Mouse (Mus musculus) intestine, embryonic 14.5 days (tissue): Measurements from ENCODE around the gene Timp3. TPM values are rescaled to one million over a fixed set of nuclear protein-coding genes. Genes with fewer than 3 reads are reported as not detected.

Source experiments
- ATAC-seq: fragments of 200-750 bp; cut with Nextera tagmentation; replicated peaks from 2 replicates; pipeline ENCODE4 v1.8.0; 2017; ENCODE audit warnings: low read depth, moderate number of reproducible peaks, moderate TSS enrichment, moderate library complexity; ENCODE audit not compliant: low FRiP score, low TSS enrichment
- DNase-seq: peaks from one replicate; pipeline ENCODE4 v3.0.0-alpha.2; 2018; ENCODE audit warnings: low spot score
- H3K27ac ChIP-seq: fragments of 300-500 bp; sonication (generic); 2 replicates; pipeline ENCODE4 v1.5.1; 2014; ENCODE audit warnings: low read depth, mild to moderate bottlenecking, control low read depth
- H3K27me3 ChIP-seq: fragments of 300-500 bp; sonication (generic); replicated peaks from 2 replicates; pipeline ENCODE4 v1.6.1; 2014; ENCODE audit warnings: low read length, control low read depth; ENCODE audit not compliant: control insufficient read depth, insufficient read depth
- H3K36me3 ChIP-seq: fragments of 300-500 bp; sonication (generic); 2 replicates; pipeline ENCODE4 v1.6.1; 2014; ENCODE audit warnings: low read length, control low read depth; ENCODE audit not compliant: control insufficient read depth, insufficient read depth
- H3K4me1 ChIP-seq: fragments of 300-500 bp; sonication (generic); replicated peaks from 2 replicates; pipeline ENCODE4 v1.6.1; 2014; ENCODE audit warnings: low read length, control low read depth, mixed read lengths; ENCODE audit not compliant: control insufficient read depth, insufficient read depth
- H3K4me2 ChIP-seq: fragments of 300-500 bp; sonication (generic); 2 replicates; pipeline ENCODE4 v1.6.1; 2014; ENCODE audit warnings: low read length
- H3K4me3 ChIP-seq: fragments of 300-500 bp; sonication (generic); 2 replicates; pipeline ENCODE4 v1.5.1; 2014; ENCODE audit warnings: low read depth, low read length, control low read depth, mixed read lengths
- H3K9ac ChIP-seq: fragments of 300-500 bp; sonication (generic); 2 replicates; pipeline ENCODE4 v1.6.1; 2014; ENCODE audit warnings: mild to moderate bottlenecking, low read length
- H3K9me3 ChIP-seq: fragments of 300-500 bp; sonication (generic); 2 replicates; pipeline ENCODE4 v1.6.1; 2016; ENCODE audit warnings: low read length, control low read depth; ENCODE audit not compliant: control insufficient read depth
- WGBS: fragments of 180-500 bp; shearing (Covaris S2); extraction: QIAGEN DNeasy Blood & Tissue Kit; methylation state at CpG from one replicate; pipeline ENCODE4 v1.1.7; 2014; 5-methylcytosine and 5-hydroxymethylcytosine counted together
- polyA plus RNA-seq: library from polyadenylated mRNA; unstranded; fragments of >200 nt; fragmentation: Nextera tagmentation; extraction: Ambion mirVana; gene quantifications from 2 replicates; pipeline ENCODE4 v1.2.1, GENCODE M21; 2014

Gene Timp3
- polyA plus RNA-seq, 1 experiment from 2014 or later: 58.4 TPM

- Histone ChIP-seq H3K4me2 (no peak overlapping the region), H3K4me1 (peaks cover 10% of the 10 kb centered on the region), H3K9me3 (no peaks in the 10 kb centered on the region), H3K27ac (0 out of 2 replicates have a peak overlapping the region, but pooled peaks have one; percentile 3), H3K9ac (no peak overlapping the region), H3K36me3 (no peaks in the 10 kb centered on the region), H3K27me3 (no peaks in the 10 kb centered on the region), H3K4me3 (no peak overlapping the region)
- WGBS: 19% methylated on average over 2 of the region's 2 CpGs
- DNase-seq (no peak), ATAC-seq (peak; percentile 80)
These were observed 81.7 kb downstream of the Timp3 start for GRCm38 (mm10) chr10:86381922-86382260.

DNA sequence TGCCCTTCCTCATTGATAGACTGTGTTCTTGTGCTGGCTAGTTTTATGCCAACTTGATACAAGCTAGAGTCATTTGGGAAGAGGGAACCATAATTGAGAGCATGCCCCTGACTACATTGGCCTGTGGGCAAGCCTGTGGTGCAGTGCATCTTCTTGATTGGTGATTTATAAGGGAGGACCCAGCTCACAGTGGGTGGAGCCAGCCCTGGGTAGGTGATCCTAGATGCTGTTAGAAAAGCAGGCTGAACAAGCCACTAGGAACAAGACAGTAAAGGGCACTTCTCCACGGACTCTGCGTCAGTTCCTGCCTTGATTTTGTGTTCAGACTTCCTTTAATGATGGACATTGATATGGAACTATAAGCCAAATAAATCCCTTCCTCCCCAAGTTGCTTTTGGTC, 84.5 kb downstream of the Timp3 start:
- Histone ChIP-seq H3K27me3 (no peaks in the 10 kb centered on the region), H3K36me3 (no peaks in the 10 kb centered on the region), H3K4me1 (peaks cover 21% of the 10 kb centered on the region), H3K27ac (no peak overlapping the region), H3K4me3 (no peak overlapping the region), H3K4me2 (no peak overlapping the region), H3K9ac (no peak overlapping the region), H3K9me3 (no peaks in the 10 kb centered on the region)
- 96% methylated on average over 2 of the region's 2 CpGs for WGBS
- ATAC-seq (no peak), DNase-seq (no peak)

- no peak overlapping the region for H3K4me2 ChIP-seq
- no peaks in the 10 kb centered on the region for H3K27me3 ChIP-seq
- WGBS: 93% methylated on average over 4 of the region's 4 CpGs
- H3K36me3 ChIP-seq: no peaks in the 10 kb centered on the region
- no peaks in the 10 kb centered on the region for H3K9me3 ChIP-seq
- peaks cover 19% of the 10 kb centered on the region for H3K4me1 ChIP-seq
- ATAC-seq (no peak), DNase-seq (no peak)
- H3K9ac ChIP-seq: no peak overlapping the region
- no peak overlapping the region for H3K4me3 ChIP-seq
- H3K27ac ChIP-seq: no peak overlapping the region
These were observed 85.5 kb downstream of the Timp3 start for GRCm38 (mm10) chr10:86385656-86386055.

- DNase-seq (no peak), ATAC-seq (no peak)
- WGBS: 52% methylated on average over 4 of the region's 4 CpGs
- Histone ChIP-seq H3K4me1 (peaks cover 14% of the 10 kb centered on the region; the same call in 1 of the 2 replicates), H3K9ac (no peak overlapping the region), H3K27ac (no peak overlapping the region), H3K27me3 (no peaks in the 10 kb centered on the region), H3K4me2 (no peak overlapping the region), H3K4me3 (no peak overlapping the region), H3K9me3 (no peaks in the 10 kb centered on the region), H3K36me3 (no peaks in the 10 kb centered on the region)
These were observed 86.1 kb downstream of the Timp3 start for GRCm38 (mm10) chr10:86386232-86386631.

DNA sequence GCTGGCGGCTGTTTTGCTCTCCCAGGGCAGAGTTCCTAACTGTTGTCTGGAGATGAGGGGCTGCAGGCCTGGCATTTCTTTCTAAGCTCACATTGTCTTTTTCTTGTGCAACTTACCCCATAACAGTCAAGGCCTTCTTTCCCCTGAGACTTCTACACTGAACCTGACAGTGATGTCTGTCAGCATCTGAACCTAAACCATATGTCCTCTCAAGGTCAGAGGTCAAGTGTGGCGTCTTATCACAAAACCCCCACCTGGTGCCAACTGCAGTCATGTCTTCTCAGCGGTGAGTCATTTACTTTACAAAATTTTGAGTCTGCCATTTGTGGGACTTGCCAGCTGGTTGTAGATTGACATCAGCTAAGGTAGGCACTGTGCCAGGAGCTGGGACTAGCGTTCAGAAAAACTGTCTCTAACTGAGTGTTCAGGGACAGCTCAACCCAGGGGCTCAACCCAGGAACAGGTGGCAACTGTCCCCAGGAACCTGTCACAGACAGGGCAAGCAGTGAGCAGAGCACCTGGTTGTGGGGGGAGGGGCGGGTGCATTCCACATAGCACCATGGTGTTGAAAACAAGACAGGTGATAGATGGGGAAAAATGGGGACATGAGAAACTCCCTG, 87.8 kb downstream of the Timp3 start:
- peaks cover 14% of the 10 kb centered on the region; the same call in 1 of the 2 replicates for H3K4me1 ChIP-seq
- H3K9ac ChIP-seq: no peak overlapping the region
- H3K4me2 ChIP-seq: no peak overlapping the region
- H3K9me3 ChIP-seq: no peaks in the 10 kb centered on the region
- ATAC-seq (no peak), DNase-seq (no peak)
- H3K4me3 ChIP-seq: no peak overlapping the region
- WGBS: 72% methylated on average over 5 of the region's 5 CpGs
- H3K27me3 ChIP-seq: no peaks in the 10 kb centered on the region
- no peaks in the 10 kb centered on the region for H3K36me3 ChIP-seq
- no peak overlapping the region for H3K27ac ChIP-seq

- 82% methylated on average over 6 of the region's 6 CpGs for WGBS
- peaks cover 14% of the 10 kb centered on the region; the same call in 1 of the 2 replicates for H3K4me1 ChIP-seq
- H3K4me3 ChIP-seq: no peak overlapping the region
- H3K9ac ChIP-seq: no peak overlapping the region
- ATAC-seq (no peak), DNase-seq (no peak)
- no peak overlapping the region for H3K27ac ChIP-seq
- no peaks in the 10 kb centered on the region for H3K27me3 ChIP-seq
- no peak overlapping the region for H3K4me2 ChIP-seq
- no peaks in the 10 kb centered on the region for H3K9me3 ChIP-seq
- no peaks in the 10 kb centered on the region for H3K36me3 ChIP-seq
These were observed 88.6 kb downstream of the Timp3 start for GRCm38 (mm10) chr10:86388803-86389202.

GRCm38 (mm10) chr10:86389357-86389756, 89.2 kb downstream of the Timp3 start:
- Histone ChIP-seq H3K4me3 (no peak overlapping the region), H3K4me1 (peaks cover 14% of the 10 kb centered on the region; the same call in 1 of the 2 replicates), H3K9me3 (no peaks in the 10 kb centered on the region), H3K4me2 (no peak overlapping the region), H3K27ac (no peak overlapping the region), H3K9ac (no peak overlapping the region), H3K27me3 (no peaks in the 10 kb centered on the region), H3K36me3 (no peaks in the 10 kb centered on the region)
- no peak for DNase-seq
- no peak for ATAC-seq
- 83% methylated on average over 3 of the region's 3 CpGs for WGBS

DNA sequence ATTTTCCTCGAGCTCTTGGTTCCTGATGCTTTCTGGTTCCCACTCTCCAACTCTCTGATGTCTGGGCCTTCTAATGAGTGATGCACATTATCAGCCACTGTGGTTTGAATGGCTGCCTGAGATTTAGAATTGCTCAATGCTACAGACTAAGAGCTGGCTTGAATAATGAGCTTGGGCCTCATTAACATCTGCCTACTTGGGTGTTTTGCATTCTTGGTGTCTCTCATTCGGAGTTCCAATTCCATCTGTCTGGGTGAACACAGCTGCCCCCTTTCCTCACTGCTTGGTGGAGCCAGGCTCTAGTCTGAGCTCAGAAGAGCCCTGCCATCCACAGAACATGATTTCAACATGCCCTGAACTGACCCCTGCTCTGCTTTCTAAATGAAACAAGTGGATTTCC, 89.7 kb downstream of the Timp3 start:
- no peaks in the 10 kb centered on the region for H3K36me3 ChIP-seq
- peaks cover 14% of the 10 kb centered on the region; the same call in 1 of the 2 replicates for H3K4me1 ChIP-seq
- 68% methylated on average over 2 of the region's 2 CpGs for WGBS
- H3K4me2 ChIP-seq: no peak overlapping the region
- no peak for ATAC-seq
- 0 out of 2 replicates have a peak, but pooled peaks cover 5% of the 10 kb centered on the region for H3K9me3 ChIP-seq
- no peak overlapping the region for H3K27ac ChIP-seq
- H3K4me3 ChIP-seq: no peak overlapping the region
- DNase-seq: no peak
- H3K27me3 ChIP-seq: no peaks in the 10 kb centered on the region
- H3K9ac ChIP-seq: no peak overlapping the region

- Histone ChIP-seq H3K4me3 (no peak overlapping the region), H3K9ac (no peak overlapping the region), H3K36me3 (no peaks in the 10 kb centered on the region), H3K4me1 (peaks cover 8% of the 10 kb centered on the region; the same call in 1 of the 2 replicates), H3K27ac (no peak overlapping the region), H3K27me3 (no peaks in the 10 kb centered on the region), H3K4me2 (no peak overlapping the region), H3K9me3 (0 out of 2 replicates have a peak, but pooled peaks cover 5% of the 10 kb centered on the region)
- DNase-seq (no peak), ATAC-seq (no peak)
- 83% methylated on average over 3 of the region's 3 CpGs for WGBS
These were observed 92.2 kb downstream of the Timp3 start for GRCm38 (mm10) chr10:86392399-86392798.
